Mouse (Mus musculus): ENCODE data around the gene Zfp3. TPM values are rescaled to one million over a fixed set of nuclear protein-coding genes. Genes with fewer than 3 reads are reported as not detected.

The Zfp3 gene
- polyA plus RNA-seq, 1 experiment from 2014 or later, result 16.3 TPM

DNA sequence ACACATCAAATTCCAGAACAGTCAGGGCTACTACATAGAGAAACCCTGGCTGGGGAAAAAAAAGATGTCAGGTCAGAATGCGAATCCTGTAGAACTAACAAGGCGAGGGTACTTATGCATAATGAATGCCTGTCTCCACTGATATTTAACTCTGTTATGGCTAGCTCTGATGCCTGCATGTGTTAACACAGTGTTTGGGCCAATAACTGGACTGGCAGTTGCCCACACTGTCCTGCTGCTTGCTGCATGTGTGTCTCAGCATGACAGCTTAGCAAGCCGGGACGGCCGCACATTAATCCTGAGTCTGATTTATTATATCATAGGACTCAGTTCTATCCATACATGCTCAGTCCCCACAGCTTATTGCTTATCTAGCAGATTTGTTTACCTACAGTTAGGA, 47.0 kb downstream of the Zfp3 start:
- Histone ChIP-seq H3K27ac (replicated peaks) (no peak overlapping the region), H3K4me1 (no peaks in the 10 kb centered on the region), H3K27me3 (replicated peaks) (no peaks in the 10 kb centered on the region), H3K4me3 (replicated peaks) (no peak overlapping the region), H3K36me3 (no peaks in the 10 kb centered on the region), H3K4me2 (no peak overlapping the region), H3K9ac (replicated peaks) (no peak overlapping the region), H3K9me3 (replicated peaks) (no peaks in the 10 kb centered on the region)
- WGBS, result 82% methylated on average over 5 of the region's 5 CpGs
- ATAC-seq (ENCODE audit: low FRiP score), result no peak

- WGBS, result 76% methylated on average over 13 of the region's 13 CpGs
- H3K4me1 ChIP-seq, result no peaks in the 10 kb centered on the region
- no peak overlapping the region for H3K9ac ChIP-seq (replicated peaks)
- H3K9me3 ChIP-seq (replicated peaks), result no peaks in the 10 kb centered on the region
- no peaks in the 10 kb centered on the region for H3K27me3 ChIP-seq (replicated peaks)
- no peak overlapping the region for H3K27ac ChIP-seq (replicated peaks)
- no peak overlapping the region for H3K4me3 ChIP-seq (replicated peaks)
- no peaks in the 10 kb centered on the region for H3K36me3 ChIP-seq
- ATAC-seq (ENCODE audit: low FRiP score), result no peak
- H3K4me2 ChIP-seq, result no peak overlapping the region
Observed at GRCm38 (mm10) chr11:70811471-70812240, 47.6 kb downstream of the Zfp3 start.

- WGBS, result 81% methylated on average over 7 of the region's 7 CpGs
- H3K4me2 ChIP-seq, result no peak within 1 kb of the TSS
- H3K4me3 ChIP-seq (replicated peaks), result no peak within 1 kb of the TSS
- H3K36me3 ChIP-seq, result no peaks in the 10 kb centered on the region
- H3K4me1 ChIP-seq, result no peaks in the 10 kb centered on the region
- no peaks in the 10 kb centered on the region for H3K9me3 ChIP-seq (replicated peaks)
- ATAC-seq (ENCODE audit: low FRiP score), result no peak
- no peaks in the 10 kb centered on the region for H3K27me3 ChIP-seq (replicated peaks)
- H3K9ac ChIP-seq (replicated peaks), result no peak within 1 kb of the TSS
- no peak within 1 kb of the TSS for H3K27ac ChIP-seq (replicated peaks)
Observed at GRCm38 (mm10) chr11:70812365-70812764, 48.4 kb downstream of the Zfp3 start, which contains the start of gene Scimp. Gene Scimp, minus strand, starts transcription at chr11:70812586.

- H3K27me3 ChIP-seq (replicated peaks), result no peaks in the 10 kb centered on the region
- no peak overlapping the region for H3K4me2 ChIP-seq
- H3K4me3 ChIP-seq (replicated peaks), result no peak overlapping the region
- WGBS, result 83% methylated on average over 8 of the region's 8 CpGs
- no peaks in the 10 kb centered on the region for H3K36me3 ChIP-seq
- ATAC-seq (ENCODE audit: low FRiP score), result no peak
- H3K9me3 ChIP-seq (replicated peaks), result no peaks in the 10 kb centered on the region
- no peak overlapping the region for H3K9ac ChIP-seq (replicated peaks)
- H3K27ac ChIP-seq (replicated peaks), result no peak overlapping the region
- H3K4me1 ChIP-seq, result no peaks in the 10 kb centered on the region
Observed at GRCm38 (mm10) chr11:70815071-70815470, 51.1 kb downstream of the Zfp3 start.

DNA sequence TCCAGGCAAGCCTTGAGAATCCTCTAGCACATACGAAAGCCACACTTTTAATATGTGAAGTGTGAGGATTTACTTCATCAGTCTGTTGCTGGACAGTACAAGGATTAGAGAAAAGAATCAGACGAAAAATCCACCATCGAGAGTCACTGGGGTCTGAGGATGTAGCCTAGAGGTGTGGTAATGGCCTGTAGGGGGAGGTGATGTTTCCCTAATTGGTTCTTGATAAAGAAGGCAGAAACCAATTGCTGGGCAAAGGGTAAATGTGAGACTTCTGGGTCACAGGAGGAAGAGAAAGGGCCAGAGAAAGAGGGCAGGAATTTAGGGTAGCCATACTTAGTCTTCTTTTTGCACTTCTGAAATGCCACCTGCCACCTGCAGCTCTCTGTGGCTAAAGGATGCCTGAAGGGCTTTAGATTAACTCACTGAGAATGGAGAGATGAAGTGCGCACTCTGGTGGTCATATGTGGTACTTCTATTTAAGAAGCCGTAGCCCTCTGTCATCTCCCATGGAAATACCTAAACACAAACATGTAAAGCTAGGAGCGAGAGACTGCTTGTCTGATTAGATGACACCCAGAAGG, 51.6 kb downstream of the Zfp3 start:
- 30% methylated on average over 6 of the region's 6 CpGs for WGBS
- H3K9me3 ChIP-seq (replicated peaks), result no peaks in the 10 kb centered on the region
- H3K27me3 ChIP-seq (replicated peaks), result no peaks in the 10 kb centered on the region
- H3K4me1 ChIP-seq, result no peaks in the 10 kb centered on the region
- H3K4me3 ChIP-seq (replicated peaks), result no peak overlapping the region
- no peaks in the 10 kb centered on the region for H3K36me3 ChIP-seq
- ATAC-seq (ENCODE audit: low FRiP score), result no peak
- no peak overlapping the region for H3K4me2 ChIP-seq
- H3K27ac ChIP-seq (replicated peaks), result no peak overlapping the region
- no peak overlapping the region for H3K9ac ChIP-seq (replicated peaks)

GRCm38 (mm10) chr11:70816770-70817169, 52.8 kb downstream of the Zfp3 start:
- Histone ChIP-seq H3K4me3 (replicated peaks) (no peak overlapping the region), H3K36me3 (no peaks in the 10 kb centered on the region)

DNA sequence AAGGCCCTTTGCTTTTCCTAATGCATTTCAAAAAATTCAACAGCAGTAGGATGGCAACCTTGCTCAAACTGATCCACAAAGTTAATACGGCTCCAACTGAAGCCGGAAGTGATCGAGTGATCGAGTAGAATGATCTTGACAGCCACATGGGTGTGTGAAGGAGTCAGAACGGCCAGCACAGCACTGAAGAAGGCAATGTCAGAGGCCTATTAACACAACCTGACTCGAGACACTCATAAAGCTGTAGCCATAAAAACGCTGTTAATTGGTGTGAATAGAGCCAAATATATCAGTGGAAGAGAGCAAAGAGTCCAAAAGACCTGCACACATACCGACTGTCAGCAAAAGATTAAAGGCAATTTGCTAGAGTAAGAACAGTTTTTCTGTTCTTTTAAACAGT, 56.1 kb downstream of the Zfp3 start:
- no peak overlapping the region for H3K4me3 ChIP-seq (replicated peaks)
- 59% methylated on average over 8 of the region's 8 CpGs for WGBS
- no peaks in the 10 kb centered on the region for H3K36me3 ChIP-seq
- H3K4me2 ChIP-seq, result no peak overlapping the region
- no peak overlapping the region for H3K27ac ChIP-seq (replicated peaks)
- H3K9ac ChIP-seq (replicated peaks), result no peak overlapping the region
- H3K9me3 ChIP-seq (replicated peaks), result no peaks in the 10 kb centered on the region
- H3K27me3 ChIP-seq (replicated peaks), result no peaks in the 10 kb centered on the region
- no peak for ATAC-seq (ENCODE audit: low FRiP score)
- no peaks in the 10 kb centered on the region for H3K4me1 ChIP-seq

More at GRCm38 (mm10) chr11:70816770-70817169, 52.8 kb downstream of the Zfp3 start:
- Histone ChIP-seq H3K9ac (replicated peaks) (no peak overlapping the region), H3K4me2 (no peak overlapping the region), H3K27me3 (replicated peaks) (no peaks in the 10 kb centered on the region), H3K9me3 (replicated peaks) (no peaks in the 10 kb centered on the region), H3K27ac (replicated peaks) (no peak overlapping the region), H3K4me1 (no peaks in the 10 kb centered on the region)
- ATAC-seq (ENCODE audit: low FRiP score), result no peak
- WGBS, result 80% methylated on average over 4 of the region's 4 CpGs

DNA sequence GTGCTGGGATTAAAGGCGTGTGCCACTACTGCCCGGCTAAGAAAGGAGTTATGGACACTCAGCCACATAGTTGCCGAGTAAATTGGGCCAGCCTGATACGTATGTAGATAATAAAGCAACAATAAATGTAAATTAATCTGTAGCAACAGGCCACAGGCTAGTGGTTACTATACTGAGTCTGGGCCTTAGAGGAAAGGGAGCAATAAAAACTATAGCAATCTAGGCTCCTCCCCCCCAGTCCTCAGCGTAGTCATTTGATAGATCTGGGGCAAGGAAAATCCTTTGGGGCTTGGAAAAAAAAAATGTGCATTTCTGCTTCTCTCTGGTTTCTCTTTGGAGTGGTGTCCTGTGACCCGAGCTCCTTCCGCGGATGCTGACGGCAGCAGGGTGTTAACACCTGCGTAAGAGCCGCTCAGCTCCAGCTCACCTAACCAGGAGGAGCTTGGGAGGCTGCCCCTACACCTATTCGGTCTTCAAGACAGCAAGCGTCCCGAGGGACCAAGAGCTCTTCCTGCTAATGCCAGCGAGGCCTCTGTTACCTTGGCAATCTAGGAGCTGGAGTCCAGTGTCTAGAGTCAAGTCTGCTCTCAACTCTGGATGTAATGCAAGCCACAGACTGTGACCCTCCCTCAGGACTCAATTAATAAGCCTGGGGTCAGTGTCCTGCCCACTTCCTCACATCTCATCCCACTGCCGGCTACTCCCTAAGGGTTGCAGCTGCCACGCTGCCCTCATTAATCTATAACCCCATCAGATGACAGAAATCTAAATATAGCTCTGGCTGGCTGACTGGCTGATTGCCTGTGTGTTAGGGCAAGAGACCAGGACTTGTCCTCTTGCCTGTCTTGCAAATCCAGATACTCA, 58.0 kb downstream of the Zfp3 start:
- Histone ChIP-seq H3K36me3 (no peaks in the 10 kb centered on the region), H3K27me3 (replicated peaks) (no peaks in the 10 kb centered on the region), H3K9ac (replicated peaks) (no peak overlapping the region), H3K4me2 (no peak overlapping the region), H3K4me1 (no peaks in the 10 kb centered on the region), H3K4me3 (replicated peaks) (no peak overlapping the region), H3K9me3 (replicated peaks) (no peaks in the 10 kb centered on the region), H3K27ac (replicated peaks) (no peak overlapping the region)
- 60% methylated on average over 17 of the region's 17 CpGs for WGBS
- ATAC-seq (ENCODE audit: low FRiP score), result no peak

Small RNA genes within 50 kb of the gene (microRNA-seq; reads per million reads assigned to microRNA genes)
- not detected for gene Gm22760

Other genes with a start within 250 kb of the Zfp3 start
- gene Vmo1, start 249.6 kb upstream of the Zfp3 start, polyA plus RNA-seq (2015; fragmentation: Nextera tagmentation; extraction: Ambion mirVana), result 0.32 and 0.96 TPM in 2 replicates
- gene Gltpd2, start 245.0 kb upstream of the Zfp3 start, polyA plus RNA-seq (2015; fragmentation: Nextera tagmentation; extraction: Ambion mirVana), result 0.15 and 0.41 TPM in 2 replicates
- 756 and 815 TPM in 2 replicates for gene Psmb6, start 238.8 kb upstream of the Zfp3 start, polyA plus RNA-seq (2015; fragmentation: Nextera tagmentation; extraction: Ambion mirVana)
- not detected in 2 replicates for gene Gm40193, start 231.3 kb upstream of the Zfp3 start, polyA plus RNA-seq (2015; fragmentation: Nextera tagmentation; extraction: Ambion mirVana)
- gene Pld2, start 224.1 kb upstream of the Zfp3 start, polyA plus RNA-seq (2015; fragmentation: Nextera tagmentation; extraction: Ambion mirVana), result 16.1 and 18.1 TPM in 2 replicates
- gene Mink1, start 201.3 kb upstream of the Zfp3 start, polyA plus RNA-seq (2015; fragmentation: Nextera tagmentation; extraction: Ambion mirVana), result 15.0 and 16.6 TPM in 2 replicates
- gene 4930544D05Rik, start 148.4 kb upstream of the Zfp3 start, polyA plus RNA-seq (2015; fragmentation: Nextera tagmentation; extraction: Ambion mirVana), result not detected in 2 replicates
- 0.23 and 0.40 TPM in 2 replicates for gene Chrne, start 145.0 kb upstream of the Zfp3 start, polyA plus RNA-seq (2015; fragmentation: Nextera tagmentation; extraction: Ambion mirVana)
- gene Gp1ba, start 125.1 kb upstream of the Zfp3 start, polyA plus RNA-seq (2015; fragmentation: Nextera tagmentation; extraction: Ambion mirVana), result 0.15 TPM in 2 replicates
- gene Rnf167, start 117.0 kb upstream of the Zfp3 start, polyA plus RNA-seq (2015; fragmentation: Nextera tagmentation; extraction: Ambion mirVana), result 100 and 109 TPM in 2 replicates
- 169 and 174 TPM in 2 replicates for gene Slc25a11, start 116.7 kb upstream of the Zfp3 start, polyA plus RNA-seq (2015; fragmentation: Nextera tagmentation; extraction: Ambion mirVana)
- 679 and 994 TPM in 2 replicates for gene Pfn1, start 109.6 kb upstream of the Zfp3 start, polyA plus RNA-seq (2015; fragmentation: Nextera tagmentation; extraction: Ambion mirVana)
- gene Eno3, start 107.0 kb upstream of the Zfp3 start, polyA plus RNA-seq (2015; fragmentation: Nextera tagmentation; extraction: Ambion mirVana), result 12.6 and 17.5 TPM in 2 replicates
- 159 and 165 TPM in 2 replicates for gene Spag7, start 94.8 kb upstream of the Zfp3 start, polyA plus RNA-seq (2015; fragmentation: Nextera tagmentation; extraction: Ambion mirVana)
- gene Camta2, start 76.1 kb upstream of the Zfp3 start, polyA plus RNA-seq (2015; fragmentation: Nextera tagmentation; extraction: Ambion mirVana), result 25.6 and 29.0 TPM in 2 replicates
- gene Inca1, start 64.1 kb upstream of the Zfp3 start, polyA plus RNA-seq (2015; fragmentation: Nextera tagmentation; extraction: Ambion mirVana), result 1.2 and 1.4 TPM in 2 replicates
- gene Kif1c, start 63.7 kb upstream of the Zfp3 start, polyA plus RNA-seq (2015; fragmentation: Nextera tagmentation; extraction: Ambion mirVana), result 1.6 and 1.7 TPM in 2 replicates
- gene Scimp, start 48.4 kb downstream of the Zfp3 start, polyA plus RNA-seq (2015; fragmentation: Nextera tagmentation; extraction: Ambion mirVana), result 0.18 and 0.28 TPM in 2 replicates
- gene Rabep1, start 80.6 kb downstream of the Zfp3 start, polyA plus RNA-seq (2015; fragmentation: Nextera tagmentation; extraction: Ambion mirVana), result 77.1 and 83.3 TPM in 2 replicates
- 108 and 109 TPM in 2 replicates for gene Nup88, start 205.8 kb downstream of the Zfp3 start, polyA plus RNA-seq (2015; fragmentation: Nextera tagmentation; extraction: Ambion mirVana)
- 71.3 and 78.8 TPM in 2 replicates for gene Rpain, start 206.0 kb downstream of the Zfp3 start, polyA plus RNA-seq (2015; fragmentation: Nextera tagmentation; extraction: Ambion mirVana)
- 180 and 217 TPM in 2 replicates for gene C1qbp, start 218.8 kb downstream of the Zfp3 start, polyA plus RNA-seq (2015; fragmentation: Nextera tagmentation; extraction: Ambion mirVana)
- 12.3 and 13.5 TPM in 2 replicates for gene Dhx33, start 240.2 kb downstream of the Zfp3 start, polyA plus RNA-seq (2015; fragmentation: Nextera tagmentation; extraction: Ambion mirVana)

Measured in neural tube, embryonic 15.5 days (tissue).